Mouse (Mus musculus): ENCODE data around the gene Dbil5. TPM values are rescaled to one million over a fixed set of nuclear protein-coding genes. Genes with fewer than 3 reads are reported as not detected.
A peak's percentile ranks its signal among the peaks of the same experiment; 100 is the strongest.

Gene Dbil5
- polyA plus RNA-seq, 1 experiment: not detected

DNA sequence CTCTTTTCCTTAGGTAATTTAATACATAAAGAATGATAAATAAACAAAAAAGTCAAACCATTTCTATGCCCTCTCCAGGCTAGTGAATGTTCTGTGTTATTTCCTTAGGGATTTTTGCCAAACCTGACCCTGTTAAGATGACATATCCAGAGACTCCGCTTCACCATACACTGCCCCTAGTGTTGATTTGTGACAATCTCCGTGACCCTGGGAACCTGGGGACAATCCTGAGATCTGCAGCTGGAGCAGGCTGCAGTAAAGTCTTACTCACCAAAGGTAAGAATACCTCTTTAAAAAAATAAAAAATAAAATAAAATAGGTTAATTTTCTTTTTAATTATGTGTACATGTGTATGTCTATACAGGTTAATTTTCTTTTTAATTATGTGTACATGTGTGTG lies 29.8 kb downstream of the Dbil5 start:
- peaks cover 6% of the 10 kb centered on the region for H3K36me3 ChIP-seq (ENCODE audit: control insufficient read depth, insufficient read depth, low read length)
- no peaks in the 10 kb centered on the region for H3K27me3 ChIP-seq (ENCODE audit: control insufficient read depth, insufficient read depth, low read length)
- DNase-seq (ENCODE audit: low read depth in 1 of 2, low spot score in 2 of 2): no peak
- H3K4me3 ChIP-seq (ENCODE audit: extremely low read depth, insufficient read depth, insufficient read length): no peak overlapping the region
- H3K27ac ChIP-seq (ENCODE audit: insufficient read depth, low read length): no peak overlapping the region
- 95% methylated on average over 2 of the region's 2 CpGs for WGBS
- H3K4me1 ChIP-seq (ENCODE audit: control insufficient read depth, insufficient read depth, insufficient read length): peaks cover 3% of the 10 kb centered on the region; the same call in 1 of the 2 replicates
- no peak for TF ChIP-seq CTCF (IDR thresholded peaks at IDR 0.05; ENCODE audit: extremely low read depth, insufficient read depth, insufficient read length, insufficient replicate concordance)
- TF ChIP-seq POLR2A (IDR thresholded peaks at IDR 0.05; ENCODE audit: low read depth, low read length): no peak

GRCm38 (mm10) chr11:76252036-76252435 lies 34.6 kb downstream of the Dbil5 start:
- WGBS: 80% methylated on average over 3 of the region's 3 CpGs

GRCm38 (mm10) chr11:76253145-76253917 lies 35.9 kb downstream of the Dbil5 start:
- H3K27ac ChIP-seq (ENCODE audit: insufficient read depth, low read length): no peak overlapping the region
- 71% methylated on average over 5 of the region's 5 CpGs for WGBS
- no peaks in the 10 kb centered on the region for H3K4me1 ChIP-seq (ENCODE audit: control insufficient read depth, insufficient read depth, insufficient read length)
- no peak overlapping the region for H3K4me3 ChIP-seq (ENCODE audit: extremely low read depth, insufficient read depth, insufficient read length)
- peak; percentile 53 to 81 for DNase-seq (ENCODE audit: low read depth in 1 of 2, low spot score in 2 of 2)
- TF ChIP-seq POLR2A (IDR thresholded peaks at IDR 0.05; ENCODE audit: low read depth, low read length) (no peak), CTCF (IDR thresholded peaks at IDR 0.05; ENCODE audit: extremely low read depth, insufficient read depth, insufficient read length, insufficient replicate concordance) (peak; percentile 91; the same call in 1 of the 2 replicates)
- H3K27me3 ChIP-seq (ENCODE audit: control insufficient read depth, insufficient read depth, low read length): no peaks in the 10 kb centered on the region
- H3K36me3 ChIP-seq (ENCODE audit: control insufficient read depth, insufficient read depth, low read length): peaks cover 5% of the 10 kb centered on the region; the same call in 1 of the 2 replicates

More at GRCm38 (mm10) chr11:76252036-76252435, 34.6 kb downstream of the Dbil5 start:
- H3K27ac ChIP-seq (ENCODE audit: insufficient read depth, low read length): no peak overlapping the region
- no peak for DNase-seq (ENCODE audit: low read depth in 1 of 2, low spot score in 2 of 2)
- no peak overlapping the region for H3K4me3 ChIP-seq (ENCODE audit: extremely low read depth, insufficient read depth, insufficient read length)
- H3K36me3 ChIP-seq (ENCODE audit: control insufficient read depth, insufficient read depth, low read length): peaks cover 6% of the 10 kb centered on the region
- no peaks in the 10 kb centered on the region for H3K27me3 ChIP-seq (ENCODE audit: control insufficient read depth, insufficient read depth, low read length)
- no peaks in the 10 kb centered on the region for H3K4me1 ChIP-seq (ENCODE audit: control insufficient read depth, insufficient read depth, insufficient read length)
- no peak for TF ChIP-seq CTCF (IDR thresholded peaks at IDR 0.05; ENCODE audit: extremely low read depth, insufficient read depth, insufficient read length, insufficient replicate concordance)
- no peak for TF ChIP-seq POLR2A (IDR thresholded peaks at IDR 0.05; ENCODE audit: low read depth, low read length)

- H3K27me3 ChIP-seq (ENCODE audit: control insufficient read depth, insufficient read depth, low read length): no peaks in the 10 kb centered on the region
- H3K4me3 ChIP-seq (ENCODE audit: extremely low read depth, insufficient read depth, insufficient read length): no peak overlapping the region
- no peak for DNase-seq (ENCODE audit: low read depth in 1 of 2, low spot score in 2 of 2)
- TF ChIP-seq CTCF (IDR thresholded peaks at IDR 0.05; ENCODE audit: extremely low read depth, insufficient read depth, insufficient read length, insufficient replicate concordance) (no peak), POLR2A (IDR thresholded peaks at IDR 0.05; ENCODE audit: low read depth, low read length) (no peak)
- WGBS: 95% methylated on average over 4 of the region's 4 CpGs
- peaks cover 1% of the 10 kb centered on the region; the same call in 1 of the 2 replicates for H3K36me3 ChIP-seq (ENCODE audit: control insufficient read depth, insufficient read depth, low read length)
- no peaks in the 10 kb centered on the region for H3K4me1 ChIP-seq (ENCODE audit: control insufficient read depth, insufficient read depth, insufficient read length)
- no peak overlapping the region for H3K27ac ChIP-seq (ENCODE audit: insufficient read depth, low read length)
Measured at GRCm38 (mm10) chr11:76253918-76254264, 36.5 kb downstream of the Dbil5 start.

DNA sequence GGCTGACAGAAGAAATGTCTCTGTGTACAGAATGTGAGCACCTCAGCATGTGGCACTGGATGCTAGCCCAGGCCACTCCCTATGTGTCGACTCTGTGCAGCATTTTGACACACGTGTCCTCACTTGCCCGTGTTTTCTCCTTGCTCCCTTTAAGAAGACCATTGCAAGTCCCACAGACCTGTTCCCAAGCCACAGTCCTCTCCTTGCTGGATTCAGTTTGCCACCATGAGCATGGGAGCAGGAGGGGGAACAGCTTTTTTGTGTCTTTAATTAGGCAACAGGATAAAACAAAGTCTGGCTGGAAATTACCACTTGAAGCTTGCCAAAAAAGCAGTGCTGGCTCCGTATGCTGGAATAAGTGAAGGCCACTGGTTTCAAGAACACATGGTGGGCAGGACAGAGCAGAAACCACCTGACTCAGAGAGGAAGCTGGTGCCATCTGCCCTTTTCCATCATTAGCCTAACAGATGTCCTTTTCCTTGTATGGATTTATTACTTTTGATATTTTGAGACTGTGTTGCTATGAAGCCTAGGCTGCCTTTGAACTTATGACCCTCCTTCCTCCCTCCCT lies 38.1 kb downstream of the Dbil5 start:
- Histone ChIP-seq H3K4me3 (ENCODE audit: extremely low read depth, insufficient read depth, insufficient read length) (no peak overlapping the region), H3K27me3 (ENCODE audit: control insufficient read depth, insufficient read depth, low read length) (no peaks in the 10 kb centered on the region), H3K4me1 (ENCODE audit: control insufficient read depth, insufficient read depth, insufficient read length) (no peaks in the 10 kb centered on the region), H3K27ac (ENCODE audit: insufficient read depth, low read length) (peak overlapping the region; percentile 30; the same call in 1 of the 2 replicates), H3K36me3 (ENCODE audit: control insufficient read depth, insufficient read depth, low read length) (peaks cover 1% of the 10 kb centered on the region; the same call in 1 of the 2 replicates)
- TF ChIP-seq CTCF (IDR thresholded peaks at IDR 0.05; ENCODE audit: extremely low read depth, insufficient read depth, insufficient read length, insufficient replicate concordance) (no peak), POLR2A (IDR thresholded peaks at IDR 0.05; ENCODE audit: low read depth, low read length) (no peak)
- 84% methylated on average over 4 of the region's 4 CpGs for WGBS
- DNase-seq (ENCODE audit: low read depth in 1 of 2, low spot score in 2 of 2): no peak

DNA sequence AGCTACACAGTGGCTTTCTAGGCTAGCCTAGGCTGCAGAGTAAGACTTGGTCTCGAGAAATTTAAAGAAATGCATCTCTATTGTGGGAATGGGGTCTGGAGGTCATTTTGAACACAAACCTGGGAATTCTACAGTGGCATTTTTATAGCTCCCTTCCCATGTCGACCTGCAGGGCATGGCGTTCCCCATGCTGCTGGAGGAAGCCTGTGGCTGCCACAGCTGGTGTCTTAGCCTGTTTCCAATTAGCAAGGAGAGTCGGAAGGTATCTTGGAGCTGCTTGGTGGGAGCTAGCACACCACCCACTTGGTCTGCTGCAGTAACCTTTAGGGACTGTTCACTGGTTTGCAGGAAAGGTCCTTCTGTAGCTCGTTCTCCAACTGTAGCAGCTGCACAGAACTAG lies 38.7 kb downstream of the Dbil5 start:
- TF ChIP-seq POLR2A (IDR thresholded peaks at IDR 0.05; ENCODE audit: low read depth, low read length) (no peak), CTCF (IDR thresholded peaks at IDR 0.05; ENCODE audit: extremely low read depth, insufficient read depth, insufficient read length, insufficient replicate concordance) (no peak)
- Histone ChIP-seq H3K27ac (ENCODE audit: insufficient read depth, low read length) (no peak overlapping the region), H3K4me3 (ENCODE audit: extremely low read depth, insufficient read depth, insufficient read length) (no peak overlapping the region), H3K36me3 (ENCODE audit: control insufficient read depth, insufficient read depth, low read length) (no peaks in the 10 kb centered on the region; the same call in 1 of the 2 replicates), H3K4me1 (ENCODE audit: control insufficient read depth, insufficient read depth, insufficient read length) (no peaks in the 10 kb centered on the region; the same call in 1 of the 2 replicates), H3K27me3 (ENCODE audit: control insufficient read depth, insufficient read depth, low read length) (no peaks in the 10 kb centered on the region)
- 69% methylated on average over 5 of the region's 5 CpGs for WGBS
- DNase-seq (ENCODE audit: low read depth in 1 of 2, low spot score in 2 of 2): no peak

- Histone ChIP-seq H3K27me3 (ENCODE audit: control insufficient read depth, insufficient read depth, low read length) (no peaks in the 10 kb centered on the region), H3K4me1 (ENCODE audit: control insufficient read depth, insufficient read depth, insufficient read length) (peaks cover 4% of the 10 kb centered on the region; the same call in 1 of the 2 replicates), H3K4me3 (ENCODE audit: extremely low read depth, insufficient read depth, insufficient read length) (no peak overlapping the region), H3K36me3 (ENCODE audit: control insufficient read depth, insufficient read depth, low read length) (no peaks in the 10 kb centered on the region), H3K27ac (ENCODE audit: insufficient read depth, low read length) (no peak overlapping the region)
- DNase-seq (ENCODE audit: low read depth in 1 of 2, low spot score in 2 of 2): no peak
- TF ChIP-seq POLR2A (IDR thresholded peaks at IDR 0.05; ENCODE audit: low read depth, low read length) (no peak), CTCF (IDR thresholded peaks at IDR 0.05; ENCODE audit: extremely low read depth, insufficient read depth, insufficient read length, insufficient replicate concordance) (no peak)
- 85% methylated on average over 4 of the region's 4 CpGs for WGBS
Measured at GRCm38 (mm10) chr11:76257386-76257785, 40.0 kb downstream of the Dbil5 start.
